Mouse (Mus musculus) liver, adult (tissue): ENCODE results near the gene Trio.

Experiments
- GATA4 ChIP-seq: IDR thresholded peaks from 2 replicates; pipeline ENCODE4 v1.6.1; 2014; ENCODE audit warnings: mild to moderate bottlenecking, low read length; ENCODE audit not compliant: insufficient replicate concordance

Trio gene

DNA sequence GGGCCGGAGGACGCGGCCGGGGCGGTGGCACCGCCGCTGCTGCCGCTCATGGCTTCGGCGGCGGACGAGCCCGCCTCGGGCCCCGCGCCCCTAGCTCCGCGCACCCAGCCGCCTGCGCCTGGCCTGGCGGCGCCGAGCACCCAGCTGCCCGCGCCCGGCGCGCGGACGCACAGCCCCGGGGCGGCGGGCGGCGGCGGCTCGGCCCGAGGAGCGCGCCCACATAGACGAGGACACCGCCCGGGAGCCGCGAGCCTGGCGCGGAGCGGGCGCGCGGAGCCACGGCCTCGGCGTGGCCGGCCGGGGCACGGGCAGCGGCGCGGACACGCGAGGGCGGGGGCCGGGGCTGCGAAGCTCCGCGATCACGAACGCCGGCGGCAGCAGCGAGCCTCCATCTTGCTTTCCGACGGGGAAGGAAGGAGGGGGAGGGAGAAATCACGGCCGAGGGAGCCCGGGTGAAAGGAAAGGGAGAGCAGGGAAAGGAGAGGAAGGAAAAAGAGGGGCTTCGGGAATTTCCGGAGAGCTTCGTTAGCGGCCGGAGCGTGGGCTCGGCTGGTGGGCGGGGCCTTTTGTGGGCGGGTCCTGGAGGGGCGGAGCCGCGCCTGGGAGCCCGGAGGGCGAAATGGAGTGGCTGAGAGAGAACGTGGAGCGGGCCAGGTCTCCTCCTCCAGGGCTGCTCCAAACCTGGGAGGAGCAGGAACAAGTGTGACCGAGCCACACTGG lies at the start of gene Trio:
Gene Trio (minus strand): TSS at position 402 of the 720 bp plus-strand sequence.
- TF ChIP-seq GATA4 = peak; percentile 31; the same call in 1 of the 2 replicates

DNA sequence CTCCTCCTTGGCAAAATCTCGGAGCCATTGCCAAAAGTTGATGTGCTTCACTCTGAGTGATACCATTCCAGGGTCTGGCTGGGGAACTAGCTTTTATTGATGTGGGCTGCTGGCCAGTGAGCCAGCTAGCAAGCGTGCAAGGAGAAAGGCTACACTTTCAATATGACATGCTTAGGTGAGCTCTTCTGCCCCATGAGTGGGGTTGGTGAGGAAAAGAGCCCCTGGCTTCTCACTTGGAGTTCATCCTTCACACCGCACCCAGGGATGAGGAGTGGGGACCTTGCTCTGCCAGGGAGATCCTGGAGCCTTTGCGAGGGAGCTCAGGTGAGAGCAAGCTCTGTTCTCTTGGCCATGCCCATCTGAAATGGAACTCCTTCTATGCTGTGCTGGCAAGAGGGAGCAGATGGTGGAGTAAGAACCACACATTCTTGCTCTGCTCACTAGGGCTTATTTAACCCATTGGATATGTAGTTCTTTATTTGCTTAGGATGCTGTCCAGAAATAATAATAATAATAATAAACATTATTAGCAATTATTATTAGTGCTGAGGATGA lies 48.8 kb upstream of the Trio start:
- no peak for TF ChIP-seq GATA4

DNA sequence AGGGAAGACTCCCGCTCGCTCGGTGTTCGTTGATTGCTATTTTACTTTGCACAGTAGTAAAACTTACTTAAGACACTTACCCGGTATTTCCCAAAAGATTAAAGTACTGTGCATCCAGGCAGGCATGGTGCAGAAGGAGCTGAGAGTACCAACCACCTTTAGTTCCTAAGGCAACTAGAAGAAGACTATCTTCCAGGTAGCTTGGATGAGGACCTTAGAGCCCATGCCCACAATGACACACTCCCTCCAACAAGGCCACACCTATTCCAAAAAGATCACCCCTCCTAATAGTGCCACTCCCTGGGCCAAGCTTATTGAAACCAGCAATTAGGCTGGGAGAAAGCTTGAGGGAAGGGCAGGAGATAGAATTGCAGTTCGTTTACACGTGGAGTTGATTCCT lies 46.0 kb upstream of the Trio start:
- TF ChIP-seq GATA4 = no peak

DNA sequence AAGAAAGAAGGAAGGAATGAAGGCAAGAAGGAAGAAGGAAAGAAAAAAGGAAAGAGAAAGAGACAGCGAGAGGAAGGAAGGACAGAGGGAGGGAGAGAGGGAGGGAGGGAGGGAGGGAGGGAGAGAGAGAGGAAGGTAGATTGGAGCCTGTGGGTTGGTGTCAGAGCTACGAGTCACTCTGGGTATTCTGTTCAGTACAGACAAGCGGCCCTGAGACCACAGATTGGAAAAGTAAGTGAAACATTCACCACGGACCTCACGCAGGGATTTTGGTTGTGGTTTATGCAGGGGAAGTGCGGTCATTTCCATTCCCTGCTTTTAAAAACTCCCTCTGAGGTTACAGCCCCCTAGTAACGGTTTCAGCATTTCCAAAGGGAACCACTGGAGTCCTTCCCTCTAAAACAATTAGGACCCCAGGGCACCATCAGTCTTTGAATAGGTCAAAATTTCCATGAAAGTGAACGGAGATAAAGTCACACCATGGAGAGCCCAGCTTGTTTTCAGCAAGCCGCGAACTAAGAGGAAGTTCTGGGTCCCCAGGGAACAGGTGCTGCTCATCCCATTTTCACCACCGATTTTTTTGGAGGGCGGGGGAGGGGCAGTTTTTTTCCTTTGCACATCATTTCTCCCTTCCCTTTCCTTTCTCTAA lies 45.2 kb upstream of the Trio start:
- TF ChIP-seq GATA4 = no peak

DNA sequence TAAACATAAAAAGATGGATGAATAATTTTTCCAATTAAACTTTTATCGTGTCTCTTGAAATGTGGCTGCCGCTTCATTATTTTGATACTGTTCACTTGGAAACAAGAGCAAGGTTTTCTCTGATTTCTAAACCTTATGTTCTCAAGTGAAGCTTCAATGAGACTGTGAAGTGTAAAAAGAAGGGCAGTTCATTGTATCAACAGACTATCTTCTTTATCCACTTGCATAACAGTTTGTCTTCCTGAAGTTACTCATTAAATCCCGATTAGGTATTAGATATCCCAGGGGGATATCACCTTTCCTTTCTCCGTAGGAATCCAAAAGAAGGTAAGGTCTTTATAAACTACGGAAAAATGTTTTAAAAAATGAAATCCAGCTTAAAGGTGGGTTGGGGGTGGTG lies 44.6 kb upstream of the Trio start:
- TF ChIP-seq GATA4 = 0 out of 2 replicates have a peak, but pooled peaks have one; percentile 7

DNA sequence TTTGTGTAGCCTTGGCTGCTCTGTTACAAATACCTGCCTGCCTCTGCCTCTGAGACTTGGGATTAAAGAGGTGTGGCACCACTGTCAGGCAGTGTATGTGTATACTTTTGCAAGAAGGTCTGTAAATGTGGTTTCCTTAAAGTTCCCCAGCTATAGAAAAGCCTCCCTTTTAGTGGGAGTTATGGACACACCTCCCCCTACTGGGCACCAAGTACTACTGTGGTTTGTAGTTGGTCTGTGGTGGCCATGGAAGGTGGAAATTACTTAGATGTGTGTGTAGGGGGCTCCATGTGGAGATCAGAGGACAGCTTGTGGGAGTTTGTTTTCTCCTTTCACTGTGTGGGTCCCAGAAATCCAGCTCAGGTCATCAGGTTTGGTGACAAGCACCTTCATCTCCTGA lies 41.7 kb upstream of the Trio start:
- TF ChIP-seq GATA4 = no peak

DNA sequence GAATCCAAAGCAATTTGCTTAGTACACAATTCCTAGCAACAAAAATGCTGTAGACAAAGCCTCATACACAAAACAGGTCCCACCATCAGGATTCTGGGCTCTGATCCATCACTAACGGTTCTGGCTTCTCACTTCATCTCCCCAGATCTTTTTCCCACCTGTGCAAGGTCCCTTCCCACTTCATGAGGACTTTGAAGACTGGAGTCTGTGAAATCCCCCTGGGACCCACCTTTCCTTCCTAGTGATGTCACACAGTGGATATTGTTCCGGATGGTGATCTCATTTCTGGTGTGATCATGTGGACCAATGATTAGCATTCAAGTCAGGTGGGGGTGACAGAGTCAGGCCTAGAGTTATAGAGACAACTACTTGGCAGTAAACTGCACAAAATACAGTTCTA lies 40.8 kb upstream of the Trio start:
- no peak for TF ChIP-seq GATA4

DNA sequence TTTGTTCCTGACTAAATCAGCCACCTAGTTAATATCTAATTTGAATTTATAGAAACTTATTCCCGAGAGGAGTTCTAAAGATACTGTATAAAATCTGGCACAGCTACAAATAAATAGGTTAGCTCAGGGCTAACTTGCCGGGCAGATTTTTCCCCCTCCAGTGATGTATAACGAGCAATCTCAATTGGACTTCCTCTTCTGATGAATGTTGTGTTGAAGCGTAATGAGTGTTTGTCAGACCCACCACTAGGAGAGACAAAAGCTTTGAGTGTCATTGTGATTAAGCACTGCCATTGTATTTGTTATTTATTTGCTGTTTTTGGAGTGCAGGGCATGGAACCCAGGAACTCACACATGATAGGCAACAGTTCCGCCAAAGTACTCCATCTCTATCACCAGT lies 39.9 kb upstream of the Trio start:
- no peak for TF ChIP-seq GATA4

DNA sequence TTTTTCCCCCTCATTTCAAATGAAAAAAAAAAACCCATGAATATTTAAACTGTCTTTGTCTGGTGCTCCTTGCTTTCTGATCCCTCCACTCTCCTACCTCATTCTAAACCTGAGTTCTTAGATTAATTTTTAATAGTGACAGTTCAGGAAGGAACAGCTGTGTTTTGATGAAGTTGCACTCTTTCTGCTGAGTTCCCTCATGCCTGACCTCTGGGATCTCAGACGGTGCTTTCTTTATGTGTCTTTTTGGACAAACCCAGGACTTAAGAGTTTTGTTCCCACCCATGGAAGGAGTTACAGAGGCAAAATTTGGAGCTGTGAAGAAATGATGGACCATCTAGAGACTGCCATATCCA lies 39.1 kb upstream of the Trio start:
- TF ChIP-seq GATA4 = no peak

DNA sequence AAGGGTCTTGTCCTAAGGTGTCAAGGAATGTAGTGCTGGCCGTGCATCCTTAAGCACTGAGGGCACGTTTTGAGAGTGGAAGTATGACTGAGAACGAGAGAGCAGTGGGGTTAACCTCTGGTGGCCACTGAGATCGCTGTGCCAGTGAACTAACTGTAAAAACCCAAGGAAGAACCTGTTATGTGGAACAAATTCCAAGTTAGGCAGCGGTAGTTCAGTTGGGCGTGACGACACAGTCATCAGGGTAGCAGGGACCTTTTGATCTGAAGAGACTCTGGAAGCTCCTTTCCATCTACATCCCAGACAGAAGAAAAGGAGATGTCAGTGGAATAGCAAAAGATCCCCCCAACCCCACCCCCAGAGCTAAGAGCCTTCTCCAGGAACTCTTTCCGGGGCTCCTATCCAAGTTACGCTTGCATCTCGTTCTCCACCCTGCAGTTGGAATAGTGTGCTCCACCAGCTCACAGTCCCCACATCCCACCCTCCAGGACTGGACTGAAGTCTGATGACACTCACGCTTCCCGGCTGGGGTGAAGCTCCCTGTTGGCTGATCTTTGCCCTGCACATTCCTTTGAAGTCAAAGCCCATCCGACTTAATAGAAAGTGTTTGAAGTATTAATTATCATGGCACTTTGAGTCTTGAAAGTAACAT lies 38.6 kb upstream of the Trio start:
- no peak for TF ChIP-seq GATA4

DNA sequence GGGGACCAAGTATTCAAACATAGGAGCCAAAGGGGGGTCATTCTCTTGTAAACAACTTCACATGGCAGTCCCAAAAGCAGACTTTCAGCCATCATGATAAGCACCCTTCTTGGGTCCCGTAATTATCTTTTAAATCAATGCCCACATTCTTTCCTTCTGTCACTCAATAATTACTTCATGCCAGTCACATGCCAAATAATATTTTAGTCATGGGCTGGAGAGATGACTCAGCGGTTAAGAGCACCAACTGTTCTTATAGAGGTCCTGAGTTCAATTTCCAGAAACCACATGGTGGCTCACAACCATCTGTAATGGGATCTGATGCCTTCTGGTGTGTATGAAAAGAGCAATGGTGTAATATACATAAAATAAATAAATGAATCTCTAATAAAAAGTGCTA lies 37.8 kb upstream of the Trio start:
- TF ChIP-seq GATA4 = no peak

DNA sequence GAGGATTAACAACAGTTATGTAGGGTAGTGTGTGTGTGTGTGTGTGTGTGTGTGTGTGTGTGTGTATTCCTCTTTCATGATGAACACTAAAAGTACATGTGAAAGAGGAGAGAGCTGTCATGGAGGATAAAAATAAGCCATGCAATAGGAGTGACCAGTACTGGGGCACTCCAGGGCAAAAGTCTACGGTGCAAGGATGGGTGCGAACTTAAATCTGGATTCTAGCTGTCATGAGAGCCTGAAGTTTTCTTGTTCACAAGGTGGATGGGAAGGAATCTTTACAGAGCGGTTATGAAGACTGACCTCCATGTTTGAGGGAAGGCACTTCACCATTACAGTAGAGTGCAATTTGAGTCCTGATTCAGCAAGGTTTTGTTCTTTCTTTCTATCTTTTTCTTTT lies 36.4 kb upstream of the Trio start:
- TF ChIP-seq GATA4 = no peak

DNA sequence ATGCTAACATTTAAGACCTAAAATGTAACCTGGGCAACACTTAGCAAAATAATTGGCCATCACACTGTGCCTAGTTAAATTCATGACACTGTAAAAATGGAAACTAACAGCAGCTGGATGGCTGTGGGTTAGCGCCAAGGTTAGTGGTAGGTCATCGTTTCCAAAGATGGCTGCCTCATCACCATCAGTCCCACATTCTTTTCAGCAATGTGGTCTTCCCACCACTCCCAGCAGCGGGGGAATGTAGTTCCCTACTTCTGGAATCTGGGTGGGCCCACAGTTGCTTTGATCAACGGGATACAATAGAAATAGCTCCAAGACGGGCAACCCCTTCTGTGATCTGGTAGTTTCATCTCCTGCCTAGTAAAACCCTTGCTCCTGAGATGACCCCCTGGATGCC lies 35.3 kb upstream of the Trio start:
- no peak for TF ChIP-seq GATA4

DNA sequence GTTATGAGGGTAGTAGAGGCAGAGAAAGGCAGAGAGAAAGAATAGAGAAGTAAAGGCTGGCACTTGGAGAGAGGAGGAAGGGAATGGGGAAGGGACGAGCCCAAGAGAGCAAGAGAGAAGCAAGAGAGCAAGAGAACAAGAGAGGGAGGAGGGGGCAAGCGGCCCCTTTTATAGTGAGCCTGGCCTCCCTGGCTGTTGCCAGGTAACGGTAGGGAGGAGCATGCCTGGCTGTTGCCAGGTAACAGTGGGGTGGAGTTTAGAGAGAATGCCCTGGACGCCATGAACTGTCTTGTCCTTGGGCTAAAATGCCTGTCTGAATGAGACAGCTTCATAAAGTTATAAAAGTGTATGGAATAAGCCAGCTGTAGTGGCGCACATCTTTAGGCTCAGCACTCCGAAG lies 34.8 kb upstream of the Trio start:
- no peak for TF ChIP-seq GATA4

DNA sequence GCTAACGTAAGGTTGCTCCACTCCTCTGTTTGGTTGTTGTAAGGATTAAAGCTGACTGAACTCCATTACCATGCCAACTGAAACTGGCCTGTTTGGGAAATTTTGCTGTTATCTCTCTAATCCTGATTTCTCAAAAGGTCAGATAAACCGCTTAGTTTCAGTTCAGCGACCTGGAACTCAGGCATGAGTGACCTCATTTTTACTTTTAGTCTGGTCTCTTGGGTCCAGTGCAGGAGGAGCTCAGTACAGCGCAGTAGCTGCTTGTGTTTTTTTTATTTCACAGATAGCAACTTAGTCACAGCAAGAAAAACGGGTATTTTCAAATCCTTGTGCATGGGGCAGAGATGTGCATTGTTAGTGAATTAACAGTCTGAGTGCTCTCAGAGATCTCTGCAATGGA lies 31.9 kb upstream of the Trio start:
- TF ChIP-seq GATA4 = peak; percentile 89; the same call in 1 of the 2 replicates

DNA sequence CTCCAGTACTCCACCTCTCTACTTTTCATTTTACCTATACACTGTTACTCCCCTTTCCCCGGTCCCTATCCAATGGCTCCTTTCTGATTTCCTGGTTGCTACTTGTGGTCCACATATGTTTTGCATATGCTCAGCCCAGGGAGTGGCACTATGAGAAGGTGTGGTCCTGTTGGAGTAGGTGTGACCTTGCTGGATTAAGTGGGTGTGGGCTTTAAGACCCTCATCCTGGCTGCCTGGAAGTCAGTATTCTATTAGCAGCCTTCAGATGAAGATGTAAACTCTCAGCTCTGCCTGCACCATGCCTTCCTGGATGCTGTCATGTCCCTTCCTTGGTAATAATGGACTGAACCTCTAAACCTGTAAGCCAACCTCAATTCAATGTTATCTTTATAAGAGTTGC lies 29.1 kb upstream of the Trio start:
- no peak for TF ChIP-seq GATA4
